Mouse (Mus musculus) cerebellum, adult 2 months (tissue): Measurements from ENCODE around the gene Fhit. TPM values are rescaled to one million over a fixed set of nuclear protein-coding genes. Genes with fewer than 3 reads are reported as not detected.

ENCODE experiments used
- DNase-seq, 2 experiments: peaks; one replicate each; pipeline ENCODE4 v3.0.0; 2021
- H3K27ac ChIP-seq: fragments of 200-500 bp; 2 replicates; pipeline ENCODE4 v1.5.1; 2012; ENCODE audit warnings: low read length, control low read depth, inconsistent platforms; ENCODE audit not compliant: insufficient read depth
- H3K27me3 ChIP-seq: fragments of 200-500 bp; 2 replicates; pipeline ENCODE4 v1.6.1; 2012; ENCODE audit warnings: inconsistent platforms, mild to moderate bottlenecking, low read length, moderate library complexity; ENCODE audit not compliant: control insufficient read depth, insufficient read depth
- H3K4me1 ChIP-seq: fragments of 200-500 bp; 2 replicates; pipeline ENCODE4 v1.6.1; 2011; ENCODE audit warnings: low read length; ENCODE audit not compliant: control insufficient read depth, insufficient read depth
- H3K4me3 ChIP-seq: fragments of 200-500 bp; replicated peaks from 2 replicates; pipeline ENCODE3; 2011; ENCODE audit warnings: mild to moderate bottlenecking, low read depth, low read length, control low read depth; ENCODE audit not compliant: insufficient read depth
- CTCF ChIP-seq: fragments of 200-500 bp; IDR thresholded peaks from 2 replicates; pipeline ENCODE4 v1.5.1; 2011; ENCODE audit warnings: low read depth, mild to moderate bottlenecking, control low read depth, low read length, moderate library complexity, borderline replicate concordance; ENCODE audit not compliant: insufficient read depth
- POLR2A ChIP-seq: fragments of 200-500 bp; IDR thresholded peaks from 2 replicates; pipeline ENCODE4 v1.6.1; 2011; ENCODE audit warnings: low read length, control low read depth, borderline replicate concordance; ENCODE audit not compliant: insufficient read depth
- WGBS: fragments of 180-500 bp; shearing (Covaris S2); methylation state at CpG from one replicate; pipeline ENCODE4 v1.1.7; 2018; 5-methylcytosine and 5-hydroxymethylcytosine counted together
- polyA plus RNA-seq: library from polyadenylated mRNA; depleted of rRNA; stranded (reverse); fragments of >200 nt; gene quantifications from 2 replicates; pipeline ENCODE4 v1.2.3, GENCODE M21; 2012

The Fhit gene
- polyA plus RNA-seq, 1 experiment: 10.5 TPM

- Histone ChIP-seq H3K27me3 (no peaks in the 10 kb centered on the region), H3K4me1 (no peaks in the 10 kb centered on the region), H3K27ac (no peak overlapping the region), H3K4me3 (no peak overlapping the region)
- TF ChIP-seq POLR2A (no peak), CTCF (no peak)
- DNase-seq: no peak
- 54% methylated on average over 6 of the region's 6 CpGs for WGBS
Observed at GRCm38 (mm10) chr14:10286027-10286426, 875.8 kb downstream of the Fhit start.

- Histone ChIP-seq H3K4me3 (no peak overlapping the region), H3K4me1 (no peaks in the 10 kb centered on the region), H3K27ac (no peak overlapping the region), H3K27me3 (no peaks in the 10 kb centered on the region)
- WGBS: 73% methylated on average over 5 of the region's 5 CpGs
- no peak for DNase-seq
- TF ChIP-seq CTCF (no peak), POLR2A (no peak)
Observed at GRCm38 (mm10) chr14:10228708-10229107, 933.1 kb downstream of the Fhit start.

GRCm38 (mm10) chr14:10221847-10222246 is 940.0 kb downstream of the Fhit start:
- TF ChIP-seq CTCF (no peak), POLR2A (no peak)
- DNase-seq: no peak
- H3K27me3 ChIP-seq: no peaks in the 10 kb centered on the region
- 72% methylated on average over 2 of the region's 2 CpGs for WGBS
- no peak overlapping the region for H3K27ac ChIP-seq
- H3K4me1 ChIP-seq: no peaks in the 10 kb centered on the region
- no peak overlapping the region for H3K4me3 ChIP-seq

GRCm38 (mm10) chr14:10213216-10213615 is 948.6 kb downstream of the Fhit start:
- TF ChIP-seq POLR2A (no peak), CTCF (no peak)
- H3K27me3 ChIP-seq: no peaks in the 10 kb centered on the region
- H3K4me3 ChIP-seq: no peak overlapping the region
- 36% methylated on average over 4 of the region's 4 CpGs for WGBS
- DNase-seq: no peak
- no peaks in the 10 kb centered on the region for H3K4me1 ChIP-seq
- no peak overlapping the region for H3K27ac ChIP-seq

GRCm38 (mm10) chr14:10211184-10211583 is 950.7 kb downstream of the Fhit start:
- no peak for DNase-seq
- Histone ChIP-seq H3K27me3 (no peaks in the 10 kb centered on the region), H3K27ac (no peak overlapping the region), H3K4me1 (no peaks in the 10 kb centered on the region), H3K4me3 (no peak overlapping the region)
- WGBS: 76% methylated on average over 5 of the region's 5 CpGs
- TF ChIP-seq POLR2A (no peak), CTCF (no peak)

- Histone ChIP-seq H3K27ac (no peak overlapping the region), H3K27me3 (no peaks in the 10 kb centered on the region), H3K4me3 (no peak overlapping the region), H3K4me1 (no peaks in the 10 kb centered on the region)
- WGBS: 88% methylated on average over 3 of the region's 3 CpGs
- no peak for DNase-seq
- TF ChIP-seq CTCF (no peak), POLR2A (no peak)
Observed at GRCm38 (mm10) chr14:10209007-10209406, 952.8 kb downstream of the Fhit start.

GRCm38 (mm10) chr14:10205699-10206098 is 956.1 kb downstream of the Fhit start:
- no peaks in the 10 kb centered on the region for H3K4me1 ChIP-seq
- no peaks in the 10 kb centered on the region for H3K27me3 ChIP-seq
- H3K4me3 ChIP-seq: no peak overlapping the region
- WGBS: 93% methylated on average over 5 of the region's 5 CpGs
- H3K27ac ChIP-seq: no peak overlapping the region
- TF ChIP-seq POLR2A (no peak), CTCF (no peak)
- DNase-seq: no peak

GRCm38 (mm10) chr14:10205290-10205689 is 956.5 kb downstream of the Fhit start:
- no peak overlapping the region for H3K4me3 ChIP-seq
- 91% methylated on average over 4 of the region's 4 CpGs for WGBS
- H3K27me3 ChIP-seq: no peaks in the 10 kb centered on the region
- H3K4me1 ChIP-seq: no peaks in the 10 kb centered on the region
- TF ChIP-seq CTCF (no peak), POLR2A (no peak)
- no peak overlapping the region for H3K27ac ChIP-seq
- DNase-seq: no peak

GRCm38 (mm10) chr14:10194130-10194529 is 967.7 kb downstream of the Fhit start:
- 82% methylated on average over 5 of the region's 5 CpGs for WGBS

More at GRCm38 (mm10) chr14:10194130-10194529, 967.7 kb downstream of the Fhit start:
- no peak for DNase-seq
- TF ChIP-seq POLR2A (no peak), CTCF (no peak)
- Histone ChIP-seq H3K4me3 (no peak overlapping the region), H3K4me1 (no peaks in the 10 kb centered on the region), H3K27ac (no peak overlapping the region), H3K27me3 (no peaks in the 10 kb centered on the region)
